Mouse (Mus musculus) liver, postnatal 0 days (tissue): ENCODE measurements around the gene Flad1. TPM values are rescaled to one million over a fixed set of nuclear protein-coding genes. Genes with fewer than 3 reads are reported as not detected.

Experiments used
- ATAC-seq: fragments of 200-750 bp; cut with Nextera tagmentation; 2 replicates; pipeline ENCODE4 v1.8.0; 2017; ENCODE audit warnings: mild to moderate bottlenecking, moderate library complexity
- DNase-seq: peaks from one replicate; pipeline ENCODE4 v3.0.0-alpha.2; 2016
- H3K27ac ChIP-seq: fragments of 300-500 bp; sonication (generic); 2 replicates; pipeline ENCODE4 v1.5.1; 2014; ENCODE audit warnings: antibody characterized with exemption, moderate library complexity, mild to moderate bottlenecking, low read depth
- H3K27me3 ChIP-seq: fragments of 300-500 bp; sonication (generic); 2 replicates; pipeline ENCODE4 v1.6.1; 2014; ENCODE audit warnings: low read length, control low read depth, mixed read lengths; ENCODE audit not compliant: insufficient read depth
- H3K36me3 ChIP-seq: fragments of 300-500 bp; sonication (generic); replicated peaks from 2 replicates; pipeline ENCODE4 v1.6.1; 2014; ENCODE audit warnings: mild to moderate bottlenecking, control low read depth, low read length, moderate library complexity, mixed read lengths; ENCODE audit not compliant: insufficient read depth
- H3K4me1 ChIP-seq: fragments of 300-500 bp; sonication (generic); 2 replicates; pipeline ENCODE4 v1.6.1; 2014; ENCODE audit warnings: antibody characterized with exemption, mild to moderate bottlenecking, control low read depth; ENCODE audit not compliant: insufficient read depth
- H3K4me2 ChIP-seq: fragments of 300-500 bp; sonication (generic); 2 replicates; pipeline ENCODE4 v1.6.1; 2014; ENCODE audit warnings: low read depth, mild to moderate bottlenecking, low read length, moderate library complexity, mixed read lengths
- H3K4me3 ChIP-seq: fragments of 300-500 bp; sonication (generic); 2 replicates; pipeline ENCODE4 v1.5.1; 2014; ENCODE audit warnings: low read depth, low read length
- H3K9ac ChIP-seq: fragments of 300-500 bp; sonication (generic); replicated peaks from 2 replicates; pipeline ENCODE4 v1.6.1; 2014; ENCODE audit warnings: mild to moderate bottlenecking, moderate library complexity
- H3K9me3 ChIP-seq: fragments of 300-500 bp; sonication (generic); 2 replicates; pipeline ENCODE4 v1.6.1; 2016; ENCODE audit warnings: mild to moderate bottlenecking, control low read depth, low read length, mixed read lengths
- CTCF ChIP-seq: sonication (generic); IDR thresholded peaks from 2 replicates; pipeline ENCODE4 v1.5.1; 2016; ENCODE audit warnings: antibody characterized with exemption, low read depth
- EP300 ChIP-seq: IDR thresholded peaks from 2 replicates; pipeline ENCODE4 v1.6.1; 2016; ENCODE audit warnings: antibody characterized with exemption, low read depth, mild to moderate bottlenecking
- WGBS: fragments of 180-500 bp; shearing (Covaris S2); extraction: QIAGEN DNeasy Blood & Tissue Kit; methylation state at CpG from one replicate; pipeline ENCODE4 v1.1.7; 2014; ENCODE audit not compliant: insufficient replicate concordance; 5-methylcytosine and 5-hydroxymethylcytosine counted together
- polyA plus RNA-seq: library from polyadenylated mRNA; unstranded; fragments of >200 nt; fragmentation: Nextera tagmentation; extraction: Ambion mirVana; gene quantifications from 2 replicates; pipeline ENCODE4 v1.2.1, GENCODE M21; 2015

Flad1 gene
- polyA plus RNA-seq, 1 experiment from 2014 or later: 18.8 TPM

DNA sequence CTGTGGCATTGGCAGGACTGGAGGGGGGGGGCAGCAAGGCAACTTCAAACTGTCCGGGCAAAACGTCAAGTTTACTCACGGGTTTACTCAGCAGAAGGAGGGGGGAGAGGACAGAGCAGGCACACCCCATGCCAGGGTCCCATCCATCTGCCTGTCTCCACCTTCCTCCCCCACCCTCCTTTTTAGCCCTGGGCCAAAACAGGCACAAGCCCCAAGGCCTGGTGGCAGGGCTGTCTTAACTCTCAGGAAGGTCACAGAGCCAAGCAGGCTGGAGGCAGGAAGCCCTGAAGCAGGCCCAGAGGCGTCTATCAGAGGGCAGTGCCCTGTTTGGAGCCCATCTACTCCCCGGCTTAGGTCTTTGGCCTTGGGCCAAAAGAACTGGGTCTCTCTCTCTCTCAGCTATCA is 21.6 kb downstream of the Flad1 start:
- H3K36me3 ChIP-seq: 0 out of 2 replicates have a peak, but pooled peaks cover 4% of the 10 kb centered on the region
- H3K27ac ChIP-seq: peak overlapping the region; percentile 99
- TF ChIP-seq CTCF (no peak), EP300 (no peak)
- peak overlapping the region; percentile 78 for H3K4me3 ChIP-seq
- H3K4me1 ChIP-seq: peaks cover 56% of the 10 kb centered on the region
- peaks cover 12% of the 10 kb centered on the region for H3K27me3 ChIP-seq
- H3K9ac ChIP-seq: peak overlapping the region; percentile 82
- H3K9me3 ChIP-seq: no peaks in the 10 kb centered on the region
- DNase-seq: no peak
- 28% methylated on average over 5 of the region's 5 CpGs for WGBS
- ATAC-seq: no peak
- H3K4me2 ChIP-seq: peak overlapping the region; percentile 100

GRCm38 (mm10) chr3:89388901-89389740 is 22.5 kb downstream of the Flad1 start:
- no peak for TF ChIP-seq CTCF
- TF ChIP-seq EP300: no peak
- DNase-seq (peak; percentile 47), ATAC-seq (no peak)
- no peaks in the 10 kb centered on the region for H3K9me3 ChIP-seq
- WGBS: 31% methylated on average over 6 of the region's 6 CpGs
- peaks cover 55% of the 10 kb centered on the region for H3K4me1 ChIP-seq
- peaks cover 12% of the 10 kb centered on the region for H3K27me3 ChIP-seq
- 0 out of 2 replicates have a peak, but pooled peaks cover 5% of the 10 kb centered on the region for H3K36me3 ChIP-seq
- peak overlapping the region; percentile 78; the same call in 1 of the 2 replicates for H3K4me3 ChIP-seq
- H3K4me2 ChIP-seq: peak overlapping the region; percentile 100
- H3K9ac ChIP-seq: no peak overlapping the region
- H3K27ac ChIP-seq: peak overlapping the region; percentile 99

DNA sequence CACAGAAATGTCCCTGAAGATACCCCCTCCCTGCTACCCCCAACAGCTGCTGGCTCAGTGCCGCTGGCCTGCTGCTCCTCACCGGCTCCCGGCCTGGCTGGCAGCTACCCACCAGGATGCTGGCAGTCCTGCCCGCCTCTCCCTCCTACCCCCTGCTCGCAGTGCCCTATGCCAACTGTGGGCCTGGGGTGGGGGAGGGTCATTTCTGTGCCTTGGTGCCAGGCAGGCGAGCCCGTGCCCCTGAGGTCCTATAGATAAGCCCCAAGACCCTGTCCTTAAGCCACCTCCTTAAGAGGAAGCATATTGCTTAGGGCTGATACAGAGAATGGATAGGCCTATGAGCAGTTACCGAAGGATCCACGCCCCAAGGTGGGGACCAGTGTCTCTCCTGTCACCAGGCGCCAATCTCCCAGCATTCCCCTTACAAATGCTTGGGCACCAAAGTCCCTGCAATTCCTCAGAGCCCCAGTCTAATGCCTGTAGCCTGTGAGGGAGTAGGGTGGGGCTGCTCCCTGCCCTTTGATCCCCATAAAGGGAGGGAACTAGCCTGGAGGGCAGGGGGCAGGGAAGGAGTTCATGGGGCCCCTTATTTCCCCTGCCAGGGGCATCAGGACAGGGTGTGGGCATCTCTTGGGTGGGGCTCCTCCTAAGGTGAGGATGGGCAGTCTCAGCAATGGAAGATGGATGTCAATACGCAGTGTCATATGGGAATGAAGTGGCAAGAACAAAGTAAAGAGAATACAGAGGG is 23.4 kb downstream of the Flad1 start:
- peak overlapping the region; percentile 99 for H3K27ac ChIP-seq

DNA sequence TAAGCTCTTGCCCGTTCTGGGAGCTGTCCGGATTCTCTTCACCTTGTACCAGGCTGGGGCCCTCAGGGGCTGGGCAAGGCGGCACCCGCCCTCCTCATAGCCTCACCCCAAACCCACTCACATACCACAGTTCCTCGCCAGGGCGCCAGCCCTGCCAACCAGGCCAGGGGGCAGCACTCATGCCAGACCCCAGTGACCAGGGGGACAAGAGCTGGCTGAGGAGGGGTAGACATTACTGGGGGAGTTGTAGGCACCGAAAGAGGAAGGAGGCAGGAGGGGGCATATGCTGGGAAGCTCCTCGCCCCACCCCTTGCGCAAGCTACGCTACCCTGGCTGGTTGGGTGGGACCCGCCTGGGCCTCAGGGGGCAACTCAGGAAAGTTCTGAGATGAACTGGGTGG is 24.0 kb downstream of the Flad1 start:
- H3K36me3 ChIP-seq: 0 out of 2 replicates have a peak, but pooled peaks cover 5% of the 10 kb centered on the region
- 59% methylated on average over 11 of the region's 11 CpGs for WGBS
- H3K27me3 ChIP-seq: peaks cover 10% of the 10 kb centered on the region
- TF ChIP-seq CTCF (peak; percentile 17; the same call in 1 of the 2 replicates), EP300 (no peak)
- no peak for DNase-seq
- H3K4me1 ChIP-seq: peaks cover 51% of the 10 kb centered on the region
- peak overlapping the region; percentile 36 for H3K4me3 ChIP-seq
- H3K9me3 ChIP-seq: no peaks in the 10 kb centered on the region
- H3K27ac ChIP-seq: peak overlapping the region; percentile 99
- H3K4me2 ChIP-seq: peak overlapping the region; percentile 60
- H3K9ac ChIP-seq: peak overlapping the region; percentile 40
- ATAC-seq: no peak

More for the DNA sequence above, 23.4 kb downstream of the Flad1 start:
- Histone ChIP-seq H3K4me3 (peak overlapping the region; percentile 36), H3K4me2 (peak overlapping the region; percentile 60), H3K9me3 (no peaks in the 10 kb centered on the region), H3K36me3 (0 out of 2 replicates have a peak, but pooled peaks cover 5% of the 10 kb centered on the region), H3K9ac (peak overlapping the region; percentile 34; the same call in 1 of the 2 replicates), H3K27me3 (peaks cover 12% of the 10 kb centered on the region), H3K4me1 (peaks cover 51% of the 10 kb centered on the region)
- WGBS: 57% methylated on average over 11 of the region's 11 CpGs
- DNase-seq: no peak
- no peak for TF ChIP-seq EP300
- TF ChIP-seq CTCF: no peak
- ATAC-seq: no peak

DNA sequence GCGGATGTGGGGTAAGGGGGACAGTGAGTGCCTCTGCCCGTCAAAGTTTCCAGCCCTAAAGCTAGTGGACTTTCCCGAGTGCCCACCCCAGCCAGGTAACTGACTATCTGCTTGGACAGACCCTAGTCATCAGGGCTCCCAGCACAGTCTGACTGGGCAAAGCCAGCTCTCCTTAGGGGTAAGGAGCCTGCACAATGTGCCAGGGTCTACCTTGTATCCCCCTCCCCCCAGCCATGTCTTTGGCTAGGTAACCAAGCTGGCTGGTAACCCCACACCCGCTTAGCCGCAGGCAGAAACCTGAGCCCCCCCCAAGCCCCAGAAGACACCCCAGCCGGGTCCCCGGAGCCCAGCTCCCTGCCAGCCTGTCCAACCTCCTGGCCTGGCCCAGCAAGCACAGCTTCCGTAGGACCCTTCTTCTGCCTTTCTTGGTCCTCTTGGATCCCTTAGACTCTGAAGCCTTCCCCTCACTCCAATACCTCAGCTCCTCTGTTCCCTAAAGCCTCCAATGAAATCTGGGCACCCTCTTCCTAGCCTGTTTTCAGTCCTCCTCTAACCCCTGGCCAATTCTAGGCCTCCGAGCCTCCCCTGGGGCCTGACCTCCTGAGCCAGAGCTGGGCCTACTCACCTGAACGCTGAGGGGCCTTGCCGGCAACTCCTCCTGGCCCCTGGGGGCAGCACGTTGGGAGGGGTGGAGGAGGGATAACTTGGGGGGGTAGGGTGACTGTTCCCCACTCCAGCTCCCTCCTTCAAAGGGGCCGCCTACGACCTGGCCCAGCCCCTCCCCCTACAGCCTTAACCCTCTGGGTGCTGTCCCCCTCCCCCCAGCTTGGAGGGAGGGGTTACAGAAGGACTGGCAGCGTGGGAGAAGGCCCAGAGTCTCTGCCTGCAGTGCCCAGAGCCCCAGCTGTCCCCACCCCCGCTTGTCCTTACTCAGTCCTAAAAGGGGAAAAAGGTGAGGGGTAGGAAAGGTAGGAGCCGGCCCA is 24.9 kb downstream of the Flad1 start:
- H3K36me3 ChIP-seq: peaks cover 5% of the 10 kb centered on the region; the same call in 1 of the 2 replicates
- H3K9ac ChIP-seq: peak overlapping the region; percentile 38
- no peaks in the 10 kb centered on the region for H3K9me3 ChIP-seq
- H3K4me2 ChIP-seq: peak overlapping the region; percentile 60
- peaks cover 49% of the 10 kb centered on the region for H3K4me1 ChIP-seq
- TF ChIP-seq EP300: no peak
- TF ChIP-seq CTCF: no peak
- 65% methylated on average over 15 of the region's 17 CpGs for WGBS
- H3K4me3 ChIP-seq: peak overlapping the region; percentile 36
- peak overlapping the region; percentile 99; the same call in 1 of the 2 replicates for H3K27ac ChIP-seq
- ATAC-seq (no peak), DNase-seq (no peak)
- peaks cover 1% of the 10 kb centered on the region for H3K27me3 ChIP-seq
